Mouse (Mus musculus): Measurements from ENCODE around the gene Bmp2k.

GRCm38 (mm10) chr5:97016842-97017577 is 19.5 kb downstream of the Bmp2k start:
- no peak for TF ChIP-seq POLR2A (IDR thresholded peaks at IDR 0.05; ENCODE audit: control insufficient read depth, low read depth, low read length)
- TF ChIP-seq CTCF (IDR thresholded peaks at IDR 0.05; ENCODE audit: control insufficient read depth, insufficient read depth, insufficient replicate concordance, low read depth, low read length), result no peak
